Mouse (Mus musculus) heart, postnatal 0 days (tissue): Measurements from ENCODE around the gene Arpin. TPM values are rescaled to one million over a fixed set of nuclear protein-coding genes. Genes with fewer than 3 reads are reported as not detected.
A peak's percentile ranks its signal among the peaks of the same experiment; 100 is the strongest.

Experiments used
- ATAC-seq: fragments of 200-750 bp; cut with Nextera tagmentation; 2 replicates; pipeline ENCODE4 v1.8.0; 2017; ENCODE audit warnings: low read depth, moderate number of reproducible peaks, moderate library complexity; ENCODE audit not compliant: insufficient read depth
- DNase-seq: peaks from one replicate; pipeline ENCODE4 v3.0.0-alpha.2; 2016; ENCODE audit warnings: low spot score
- H3K27ac ChIP-seq: fragments of 300-500 bp; sonication (generic); 2 replicates; pipeline ENCODE4 v1.5.1; 2014; ENCODE audit warnings: low read depth, mild to moderate bottlenecking
- H3K27me3 ChIP-seq: fragments of 300-500 bp; sonication (generic); 2 replicates; pipeline ENCODE4 v1.6.1; 2014; ENCODE audit warnings: low read length, mixed read lengths; ENCODE audit not compliant: control insufficient read depth, insufficient read depth
- H3K36me3 ChIP-seq: fragments of 300-500 bp; sonication (generic); replicated peaks from 2 replicates; pipeline ENCODE4 v1.6.1; 2014; ENCODE audit warnings: low read length, mixed read lengths; ENCODE audit not compliant: control insufficient read depth, insufficient read depth
- H3K4me1 ChIP-seq: fragments of 300-500 bp; sonication (generic); 2 replicates; pipeline ENCODE4 v1.6.1; 2014; ENCODE audit warnings: antibody characterized with exemption; ENCODE audit not compliant: control insufficient read depth, insufficient read depth
- H3K4me2 ChIP-seq: fragments of 300-500 bp; sonication (generic); 2 replicates; pipeline ENCODE4 v1.6.1; 2014; ENCODE audit warnings: low read depth, mild to moderate bottlenecking, low read length, moderate library complexity
- H3K4me3 ChIP-seq: fragments of 300-500 bp; sonication (generic); 2 replicates; pipeline ENCODE4 v1.5.1; 2014; ENCODE audit warnings: low read depth, low read length
- H3K9ac ChIP-seq: fragments of 300-500 bp; sonication (generic); replicated peaks from 2 replicates; pipeline ENCODE4 v1.6.1; 2014; ENCODE audit warnings: low read depth, low read length, mixed read lengths
- H3K9me3 ChIP-seq: fragments of 300-500 bp; sonication (generic); replicated peaks from 2 replicates; pipeline ENCODE4 v1.6.1; 2016; ENCODE audit warnings: low read length; ENCODE audit not compliant: control insufficient read depth
- CTCF ChIP-seq: IDR thresholded peaks from 2 replicates; pipeline ENCODE4 v1.5.1; 2016; ENCODE audit warnings: antibody characterized with exemption, control low read depth, low read depth
- EP300 ChIP-seq: IDR thresholded peaks from 2 replicates; pipeline ENCODE4 v1.6.1; 2016; ENCODE audit warnings: antibody characterized with exemption, low read depth
- WGBS: fragments of 180-500 bp; shearing (Covaris S2); extraction: QIAGEN DNeasy Blood & Tissue Kit; methylation state at CpG from one replicate; pipeline ENCODE4 v1.1.7; 2014; 5-methylcytosine and 5-hydroxymethylcytosine counted together
- polyA plus RNA-seq: library from polyadenylated mRNA; unstranded; fragments of >200 nt; fragmentation: Nextera tagmentation; extraction: Ambion mirVana; gene quantifications from 2 replicates; pipeline ENCODE4 v1.2.1, GENCODE M21; 2015
- total RNA-seq: library from RNA; depleted of rRNA; stranded (reverse); fragments of >200 nt; gene quantifications from 2 replicates; pipeline ENCODE4 v1.2.3, GENCODE M21; 2014; ENCODE audit warnings: low replicate concordance

Arpin gene
- total and polyA plus RNA-seq, 2 experiments from 2014 or later = 19.6 to 54.3 TPM

- H3K27ac ChIP-seq = no peak overlapping the region
- no peak for TF ChIP-seq CTCF
- no peak for TF ChIP-seq EP300
- no peak for ATAC-seq
These were observed 21.0 kb upstream of the Arpin start for GRCm38 (mm10) chr7:79956131-79956530.

GRCm38 (mm10) chr7:79954890-79955289 lies 19.7 kb upstream of the Arpin start:
- DNase-seq = no peak
- WGBS = 88% methylated on average over 1 of the region's 1 CpGs
- no peak overlapping the region for H3K4me2 ChIP-seq
- no peaks in the 10 kb centered on the region for H3K27me3 ChIP-seq
- H3K4me3 ChIP-seq = no peak overlapping the region
- no peaks in the 10 kb centered on the region for H3K4me1 ChIP-seq
- ATAC-seq = no peak
- TF ChIP-seq EP300 (no peak), CTCF (no peak)
- no peaks in the 10 kb centered on the region for H3K9me3 ChIP-seq
- no peak overlapping the region for H3K9ac ChIP-seq
- no peak overlapping the region for H3K27ac ChIP-seq
- no peaks in the 10 kb centered on the region for H3K36me3 ChIP-seq

More at GRCm38 (mm10) chr7:79956131-79956530, 21.0 kb upstream of the Arpin start:
- H3K4me3 ChIP-seq = no peak overlapping the region
- H3K4me1 ChIP-seq = no peaks in the 10 kb centered on the region
- 90% methylated on average over 1 of the region's 1 CpGs for WGBS
- H3K4me2 ChIP-seq = no peak overlapping the region
- H3K9ac ChIP-seq = no peak overlapping the region
- H3K9me3 ChIP-seq = no peaks in the 10 kb centered on the region
- no peaks in the 10 kb centered on the region for H3K36me3 ChIP-seq
- DNase-seq = no peak
- H3K27me3 ChIP-seq = no peaks in the 10 kb centered on the region

DNA sequence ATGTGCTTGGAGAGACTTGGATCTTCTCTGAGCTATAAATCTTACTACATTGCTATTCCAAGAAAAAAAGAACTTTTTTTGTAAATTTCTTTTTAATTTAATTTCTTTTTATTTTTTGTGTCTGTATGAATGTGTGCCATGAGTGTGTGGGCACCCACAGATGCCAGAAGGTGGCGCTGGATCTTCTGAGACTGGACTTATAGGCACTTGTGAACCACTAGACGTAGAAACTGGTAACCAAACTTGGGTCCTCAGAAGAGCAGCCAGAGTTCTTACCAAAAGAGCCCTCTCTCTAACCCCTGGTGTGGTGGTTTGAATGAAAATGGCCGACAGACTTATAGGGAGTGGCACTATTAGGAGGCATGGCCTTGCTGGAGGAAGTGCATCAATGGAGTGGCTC lies 15.9 kb upstream of the Arpin start:
- ATAC-seq (no peak), DNase-seq (no peak)
- Histone ChIP-seq H3K4me1 (no peaks in the 10 kb centered on the region), H3K27ac (no peak overlapping the region), H3K9ac (no peak overlapping the region), H3K4me2 (no peak overlapping the region), H3K36me3 (no peaks in the 10 kb centered on the region), H3K4me3 (no peak overlapping the region), H3K9me3 (no peaks in the 10 kb centered on the region), H3K27me3 (no peaks in the 10 kb centered on the region)
- TF ChIP-seq EP300 (no peak), CTCF (no peak)
- 66% methylated on average over 3 of the region's 3 CpGs for WGBS

DNA sequence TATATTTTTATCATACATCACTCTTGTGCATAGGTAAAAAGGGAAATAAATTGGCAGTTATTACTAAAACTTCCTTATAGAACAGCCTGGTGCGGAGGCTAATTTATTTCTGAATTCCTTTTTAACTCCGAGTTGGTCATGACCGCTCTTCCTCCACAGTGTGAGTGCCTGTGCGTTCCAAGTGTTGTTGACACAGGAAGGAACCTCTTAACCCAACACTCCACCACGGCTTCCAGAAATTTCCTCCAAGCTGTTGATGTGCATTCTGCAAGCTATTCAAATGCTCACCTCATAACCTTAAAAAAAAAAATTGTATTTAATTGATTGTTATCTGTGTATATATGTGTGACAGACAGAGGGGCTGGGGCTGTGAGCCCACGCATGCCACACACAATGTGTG lies 15.1 kb upstream of the Arpin start:
- TF ChIP-seq EP300 = no peak
- TF ChIP-seq CTCF = no peak
- Histone ChIP-seq H3K4me2 (no peak overlapping the region), H3K4me3 (no peak overlapping the region), H3K27ac (no peak overlapping the region), H3K9ac (no peak overlapping the region), H3K9me3 (no peaks in the 10 kb centered on the region), H3K4me1 (no peaks in the 10 kb centered on the region), H3K36me3 (no peaks in the 10 kb centered on the region), H3K27me3 (no peaks in the 10 kb centered on the region)
- WGBS = 60% methylated on average over 6 of the region's 6 CpGs
- ATAC-seq (no peak), DNase-seq (no peak)

- WGBS = 11% methylated on average over 19 of the region's 19 CpGs
- peak; percentile 52; the same call in 1 of the 2 replicates for ATAC-seq
- peak overlapping the region; percentile 68 for H3K9ac ChIP-seq
These were observed 499 bp upstream of the Arpin start for GRCm38 (mm10) chr7:79935511-79936205.

More at GRCm38 (mm10) chr7:79935511-79936205, 499 bp upstream of the Arpin start:
- Histone ChIP-seq H3K36me3 (no peaks in the 10 kb centered on the region), H3K4me3 (peak overlapping the region; percentile 65), H3K27me3 (no peaks in the 10 kb centered on the region), H3K4me2 (peak overlapping the region; percentile 74), H3K4me1 (peaks cover 8% of the 10 kb centered on the region; the same call in 1 of the 2 replicates), H3K27ac (peak overlapping the region; percentile 75), H3K9me3 (no peaks in the 10 kb centered on the region)
- DNase-seq = peak; percentile 45
- TF ChIP-seq EP300 (no peak), CTCF (no peak)
